Mouse (Mus musculus) embryonic facial prominence, embryonic 12.5 days (tissue): ENCODE measurements around the gene Tomm5. TPM values are rescaled to one million over a fixed set of nuclear protein-coding genes. Genes with fewer than 3 reads are reported as not detected.
"Not testable (repeated sequence)": the region's sequence is repeated elsewhere in the genome, so short reads cannot be mapped to it uniquely, and the experiment has no call there.

Source experiments
- ATAC-seq: fragments of 200-750 bp; cut with Nextera tagmentation; 2 replicates; pipeline ENCODE4 v1.8.0; 2017; ENCODE audit not compliant: insufficient number of reproducible peaks, insufficient read depth, low FRiP score, low TSS enrichment
- H3K27ac ChIP-seq: fragments of 300-500 bp; sonication (generic); 2 replicates; pipeline ENCODE4 v1.5.1; 2016; ENCODE audit warnings: mild to moderate bottlenecking
- H3K27me3 ChIP-seq: fragments of 300-500 bp; sonication (generic); 2 replicates; pipeline ENCODE4 v1.6.1; 2016; ENCODE audit warnings: mild to moderate bottlenecking, moderate library complexity
- H3K36me3 ChIP-seq: fragments of 300-500 bp; sonication (generic); 2 replicates; pipeline ENCODE4 v1.6.1; 2016; ENCODE audit warnings: mild to moderate bottlenecking
- H3K4me1 ChIP-seq: fragments of 300-500 bp; sonication (generic); 2 replicates; pipeline ENCODE4 v1.6.1; 2016
- H3K4me2 ChIP-seq: fragments of 300-500 bp; sonication (generic); replicated peaks from 2 replicates; pipeline ENCODE4 v1.6.1; 2016; ENCODE audit warnings: mild to moderate bottlenecking, moderate library complexity
- H3K4me3 ChIP-seq: fragments of 300-500 bp; sonication (generic); 2 replicates; pipeline ENCODE4 v1.5.1; 2016; ENCODE audit warnings: mild to moderate bottlenecking
- H3K9ac ChIP-seq: fragments of 300-500 bp; sonication (generic); 2 replicates; pipeline ENCODE4 v1.6.1; 2016; ENCODE audit warnings: mild to moderate bottlenecking, moderate library complexity
- H3K9me3 ChIP-seq: fragments of 300-500 bp; sonication (generic); 2 replicates; pipeline ENCODE4 v1.6.1; 2016; ENCODE audit warnings: mild to moderate bottlenecking, moderate library complexity
- WGBS: fragments of 180-500 bp; shearing (Covaris S2); methylation state at CpG from one replicate; pipeline ENCODE4 v1.1.7; 2016; 5-methylcytosine and 5-hydroxymethylcytosine counted together
- polyA plus RNA-seq: library from polyadenylated mRNA; unstranded; fragments of >200 nt; fragmentation: Nextera tagmentation; extraction: Ambion mirVana; gene quantifications from 2 replicates; pipeline ENCODE4 v1.2.1, GENCODE M21; 2016

Tomm5 gene
- polyA plus RNA-seq, 1 experiment from 2014 or later = 195 TPM

DNA sequence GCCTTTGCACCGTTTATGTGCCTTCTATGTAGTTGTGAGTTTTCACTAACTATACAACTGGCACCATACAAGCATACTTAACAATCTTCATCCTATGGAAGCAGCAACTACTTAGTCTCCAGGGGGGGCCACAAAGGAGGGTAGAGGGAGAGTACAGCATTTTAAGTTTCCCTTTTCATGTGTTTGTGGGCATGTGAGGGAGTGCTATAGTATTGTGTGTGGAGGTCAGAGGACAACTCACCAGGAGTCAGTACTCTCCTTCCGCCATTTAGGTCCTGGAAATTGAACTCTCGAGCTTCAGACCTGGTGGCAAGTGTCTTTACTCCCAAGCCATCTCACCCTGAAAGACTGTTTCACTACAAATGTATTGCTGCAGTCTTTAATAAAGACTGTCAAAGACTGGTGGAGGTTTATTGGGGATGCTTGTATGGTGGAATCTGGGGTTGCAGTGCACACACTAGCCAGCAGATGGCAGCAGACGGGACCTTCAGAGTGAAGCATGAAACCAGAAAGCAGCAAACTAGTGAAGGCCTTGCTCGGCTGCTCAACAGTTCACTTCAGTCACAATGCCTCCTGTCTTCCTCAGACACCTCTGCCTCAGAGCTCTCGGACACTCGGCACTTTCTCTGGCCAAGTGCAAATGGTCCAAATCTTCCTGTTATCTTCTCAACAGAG, 10.6 kb downstream of the Tomm5 start:
- WGBS = 27% methylated on average over 7 of the region's 7 CpGs
- Histone ChIP-seq H3K4me1 (no peaks in the 10 kb centered on the region), H3K9ac (no peak overlapping the region), H3K27me3 (no peaks in the 10 kb centered on the region), H3K36me3 (peaks cover 3% of the 10 kb centered on the region; the same call in 1 of the 2 replicates), H3K4me3 (no peak overlapping the region), H3K27ac (no peak overlapping the region), H3K9me3 (no peaks in the 10 kb centered on the region), H3K4me2 (no peak overlapping the region)
- no peak for ATAC-seq

DNA sequence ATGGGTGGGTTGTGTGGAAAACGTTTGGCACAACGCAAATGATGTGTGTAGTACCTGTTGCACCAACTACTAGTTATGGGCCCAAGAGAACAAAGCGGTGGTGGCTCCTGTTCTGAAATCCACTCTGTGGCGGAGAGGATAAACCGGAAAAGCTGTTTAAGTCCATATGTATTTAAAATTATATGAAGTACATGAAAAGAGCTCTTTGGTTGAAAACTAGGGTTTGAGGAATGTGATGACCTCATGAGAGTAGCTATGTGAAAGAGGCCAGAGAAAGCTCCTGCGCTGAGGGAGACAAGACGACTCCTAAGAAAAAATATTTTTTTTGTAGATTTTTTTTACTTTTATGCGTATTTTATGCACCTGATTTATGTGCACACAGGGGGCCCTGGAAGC, 23.0 kb downstream of the Tomm5 start:
- H3K4me1 ChIP-seq = peaks cover 16% of the 10 kb centered on the region
- no peaks in the 10 kb centered on the region for H3K36me3 ChIP-seq
- no peaks in the 10 kb centered on the region for H3K27me3 ChIP-seq
- WGBS = 45% methylated on average over 8 of the region's 8 CpGs
- ATAC-seq = no peak
- no peak overlapping the region; the same call in 1 of the 2 replicates for H3K9ac ChIP-seq
- H3K4me2 ChIP-seq = peak overlapping the region; percentile 57
- peak overlapping the region; percentile 87 for H3K4me3 ChIP-seq
- peak overlapping the region; percentile 61; the same call in 1 of the 2 replicates for H3K27ac ChIP-seq
- no peaks in the 10 kb centered on the region for H3K9me3 ChIP-seq

DNA sequence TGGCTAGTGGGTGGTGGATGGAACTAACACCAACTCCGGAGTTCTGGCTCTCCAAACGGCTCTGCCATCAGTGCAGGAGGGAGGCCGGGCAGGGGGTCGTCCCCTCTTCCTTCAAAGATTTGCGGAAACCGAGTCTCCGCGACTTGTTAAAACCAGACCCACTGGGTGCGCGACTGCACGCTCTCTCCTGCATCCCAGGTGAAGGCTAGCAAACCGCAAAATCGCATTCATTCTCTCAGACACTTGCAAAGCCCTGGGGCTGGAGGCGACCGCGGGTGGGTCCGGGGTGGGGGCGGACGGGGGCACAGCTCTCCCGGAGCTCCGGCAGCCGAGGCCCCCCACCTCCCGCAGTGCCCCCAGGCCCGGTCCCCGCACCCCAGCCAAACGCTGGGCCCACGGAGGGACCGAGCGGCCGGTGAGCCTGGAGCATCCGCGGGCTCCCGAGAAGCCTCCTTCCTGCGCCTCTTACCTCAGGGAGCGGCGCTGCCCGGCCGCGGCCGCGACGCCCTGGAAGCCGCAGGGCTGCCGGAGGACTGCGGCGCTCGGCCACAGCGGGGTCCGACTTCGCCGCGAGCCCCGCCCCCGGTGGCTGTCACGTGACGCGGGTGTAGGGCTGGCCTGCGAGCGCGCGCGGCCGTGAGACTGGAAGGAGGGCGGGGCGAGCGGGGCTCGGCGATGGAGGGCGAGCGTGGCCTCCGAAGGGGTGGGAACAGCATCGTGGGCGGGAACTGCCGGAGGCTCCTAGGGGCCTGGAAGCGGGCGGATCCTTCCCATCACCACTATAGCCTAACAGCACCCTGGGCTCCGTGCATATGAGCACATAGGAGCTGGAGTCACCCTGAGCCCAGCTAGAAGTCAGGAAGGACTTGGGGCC, 23.7 kb downstream of the Tomm5 start, which contains the start of gene Fbxo10:
Gene Fbxo10 (minus strand): TSS at position 584 of the 874 bp plus-strand sequence.
- Histone ChIP-seq H3K9ac (peak within 1 kb of the TSS; percentile 91), H3K9me3 (no peaks in the 10 kb centered on the region), H3K27me3 (no peaks in the 10 kb centered on the region), H3K36me3 (no peaks in the 10 kb centered on the region), H3K27ac (peak within 1 kb of the TSS; percentile 81), H3K4me2 (peak within 1 kb of the TSS; percentile 57), H3K4me1 (peaks cover 16% of the 10 kb centered on the region), H3K4me3 (peak within 1 kb of the TSS; percentile 87)
- ATAC-seq = peak; percentile 95
- WGBS = under 1% methylated on average over 77 of the region's 77 CpGs

DNA sequence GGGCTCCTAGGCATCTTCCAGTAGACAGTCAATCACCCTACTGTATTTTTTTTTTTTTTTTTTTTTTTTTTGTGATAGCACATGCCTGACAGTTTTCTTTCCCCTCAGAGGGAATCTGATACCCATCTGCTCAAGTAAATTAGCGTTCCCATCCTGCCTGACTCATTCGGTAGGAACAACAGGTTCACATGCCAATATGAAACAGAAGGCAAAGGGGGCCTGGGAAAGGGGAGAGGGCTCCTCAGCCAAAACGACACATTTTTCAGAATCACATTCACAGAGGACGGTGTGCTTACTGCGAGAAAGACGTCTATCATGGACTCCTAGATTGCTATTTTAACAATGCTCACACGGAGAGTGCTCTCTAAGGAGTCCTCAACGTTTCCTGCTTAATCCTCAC, 24.4 kb downstream of the Tomm5 start:
- WGBS = 2% methylated on average over 8 of the region's 8 CpGs
- H3K4me1 ChIP-seq = peaks cover 16% of the 10 kb centered on the region
- peaks cover 5% of the 10 kb centered on the region; the same call in 1 of the 2 replicates for H3K36me3 ChIP-seq
- H3K4me3 ChIP-seq = peak overlapping the region; percentile 87
- peak overlapping the region; percentile 91; the same call in 1 of the 2 replicates for H3K9ac ChIP-seq
- no peak for ATAC-seq
- peak overlapping the region; percentile 57 for H3K4me2 ChIP-seq
- no peaks in the 10 kb centered on the region for H3K27me3 ChIP-seq
- H3K27ac ChIP-seq = no peak overlapping the region
- no peaks in the 10 kb centered on the region for H3K9me3 ChIP-seq

DNA sequence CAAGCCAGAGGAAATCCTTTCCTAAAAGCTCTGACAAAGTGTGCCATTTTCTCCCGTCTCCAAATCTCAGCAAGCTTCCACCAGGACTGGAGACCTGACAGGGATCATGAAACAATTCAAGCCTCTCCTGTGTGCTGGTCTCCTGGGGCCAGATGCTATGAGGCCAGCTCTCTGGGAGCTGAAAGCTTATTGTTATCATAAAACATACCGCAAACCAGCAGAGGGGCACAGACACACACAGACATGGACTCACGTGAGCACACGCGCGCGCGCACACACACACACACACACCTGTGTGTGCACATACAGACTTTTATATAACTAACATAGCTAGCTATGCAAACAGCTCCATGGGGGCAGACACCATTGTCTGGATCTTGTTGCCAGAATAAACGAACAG, 25.0 kb downstream of the Tomm5 start:
- 80% methylated on average over 9 of the region's 9 CpGs for WGBS
- no peaks in the 10 kb centered on the region for H3K9me3 ChIP-seq
- peaks cover 16% of the 10 kb centered on the region for H3K4me1 ChIP-seq
- no peaks in the 10 kb centered on the region for H3K27me3 ChIP-seq
- peaks cover 5% of the 10 kb centered on the region; the same call in 1 of the 2 replicates for H3K36me3 ChIP-seq
- H3K27ac ChIP-seq = 0 out of 2 replicates have a peak overlapping the region, but pooled peaks have one; percentile 13
- ATAC-seq = no peak
- H3K9ac ChIP-seq = no peak overlapping the region
- peak overlapping the region; percentile 57 for H3K4me2 ChIP-seq
- H3K4me3 ChIP-seq = peak overlapping the region; percentile 87

DNA sequence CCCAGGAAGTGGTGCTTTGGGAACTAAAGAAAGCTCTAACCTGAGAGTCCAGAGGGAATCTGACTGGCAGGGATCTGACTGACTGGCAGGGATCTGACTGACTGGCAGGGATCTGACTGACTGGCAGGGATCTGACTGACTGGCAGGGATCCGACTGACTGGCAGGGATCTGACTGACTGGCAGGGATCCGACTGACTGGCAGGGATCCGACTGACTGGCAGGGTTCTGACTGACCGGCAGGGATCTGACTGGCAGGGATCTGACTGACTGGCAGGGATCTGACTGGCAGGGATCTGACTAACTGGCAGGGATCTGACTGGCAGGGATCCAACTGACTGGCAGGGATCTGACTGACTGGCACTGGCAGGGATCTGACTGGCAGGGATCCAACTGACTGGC, 26.9 kb downstream of the Tomm5 start:
- H3K4me2 ChIP-seq, H3K36me3 ChIP-seq, H3K27ac ChIP-seq, H3K9ac ChIP-seq, H3K4me3 ChIP-seq, H3K27me3 ChIP-seq, ATAC-seq, H3K9me3 ChIP-seq: not testable (repeated sequence)
- 92% methylated on average over 4 of the region's 4 CpGs for WGBS
- peaks cover 16% of the 10 kb centered on the region for H3K4me1 ChIP-seq

DNA sequence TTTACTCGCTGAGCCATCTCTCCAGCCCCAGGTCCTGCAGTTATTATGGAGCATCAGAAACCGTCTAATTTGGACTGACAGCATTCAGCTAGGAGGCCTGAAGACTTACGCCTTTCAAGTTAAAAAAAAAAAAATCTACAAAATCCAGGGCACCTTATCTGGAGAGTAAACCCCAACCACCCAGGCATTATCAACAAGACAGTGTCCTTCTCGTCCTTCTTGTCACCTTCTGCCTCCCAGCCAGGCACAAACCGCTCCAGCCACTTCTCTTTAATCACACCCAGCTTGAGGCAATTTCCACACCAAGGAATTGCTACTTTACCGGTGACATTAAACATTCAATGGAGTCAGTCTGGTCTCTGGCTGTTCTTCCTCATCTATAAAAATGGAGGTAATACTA, 34.4 kb downstream of the Tomm5 start:
- Histone ChIP-seq H3K9me3 (no peaks in the 10 kb centered on the region), H3K27me3 (no peaks in the 10 kb centered on the region), H3K4me2 (no peak overlapping the region), H3K27ac (no peak overlapping the region), H3K4me1 (0 out of 2 replicates have a peak, but pooled peaks cover 9% of the 10 kb centered on the region), H3K36me3 (peaks cover 1% of the 10 kb centered on the region; the same call in 1 of the 2 replicates), H3K9ac (no peak overlapping the region), H3K4me3 (no peak overlapping the region)
- 76% methylated on average over 6 of the region's 6 CpGs for WGBS
- ATAC-seq = no peak

DNA sequence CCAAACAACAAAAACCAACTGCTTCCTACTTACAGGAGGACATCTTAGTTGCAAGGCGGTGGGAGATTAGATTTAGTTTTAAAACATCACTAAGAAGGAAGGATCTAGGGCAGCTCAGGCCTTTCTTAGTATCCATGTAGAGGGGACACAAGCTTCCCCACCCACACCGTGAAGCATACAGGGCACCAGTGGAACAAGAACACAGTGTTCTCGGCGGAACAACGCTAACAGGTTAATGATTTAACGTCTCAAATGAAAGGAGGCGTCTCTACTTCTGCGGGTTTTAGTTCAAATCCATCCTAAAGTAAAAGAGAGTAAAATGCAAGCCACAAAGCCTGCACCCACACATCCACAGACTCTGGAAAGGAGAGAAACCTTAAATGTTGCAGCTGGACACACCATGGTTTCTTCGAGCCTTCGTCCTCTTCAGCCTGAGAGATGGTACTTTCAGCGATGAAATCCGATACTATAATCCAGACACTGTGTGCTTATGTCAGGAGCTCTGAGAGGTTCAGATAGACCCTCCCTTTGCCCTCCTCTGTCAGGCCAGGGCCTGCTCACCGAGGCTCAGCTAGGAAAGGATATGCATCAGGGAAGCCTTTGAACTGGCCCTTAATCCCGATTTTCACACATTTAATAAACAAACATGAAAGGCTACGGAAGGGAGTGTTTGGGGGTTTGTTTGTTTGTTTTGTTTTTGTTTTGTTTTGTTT, 35.5 kb downstream of the Tomm5 start:
- 66% methylated on average over 15 of the region's 15 CpGs for WGBS
- 0 out of 2 replicates have a peak, but pooled peaks cover 9% of the 10 kb centered on the region for H3K4me1 ChIP-seq
- no peaks in the 10 kb centered on the region for H3K27me3 ChIP-seq
- H3K9ac ChIP-seq = no peak overlapping the region
- no peak overlapping the region for H3K4me2 ChIP-seq
- no peak overlapping the region for H3K4me3 ChIP-seq
- no peak for ATAC-seq
- H3K27ac ChIP-seq = no peak overlapping the region
- no peaks in the 10 kb centered on the region for H3K36me3 ChIP-seq
- no peaks in the 10 kb centered on the region for H3K9me3 ChIP-seq

DNA sequence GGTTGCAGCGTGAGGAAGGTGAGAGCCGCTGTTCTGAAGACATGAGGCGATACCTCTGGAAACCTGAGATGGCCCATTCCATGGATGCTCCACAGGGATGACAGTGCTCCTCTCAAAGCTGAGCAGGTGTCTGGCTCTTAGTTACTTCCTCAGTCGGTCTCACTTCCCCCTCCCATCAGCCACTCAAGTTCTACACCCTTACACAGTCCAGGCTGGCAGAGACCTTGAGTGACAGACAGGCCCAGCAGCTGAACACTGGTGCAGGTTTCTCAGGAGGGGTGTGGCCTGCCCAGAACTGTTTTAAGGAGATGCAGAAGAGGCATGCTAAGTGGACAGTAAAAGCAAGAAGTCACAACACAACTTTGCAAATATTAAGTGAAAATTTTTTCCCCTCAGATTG, 40.2 kb downstream of the Tomm5 start:
- H3K27ac ChIP-seq = no peak overlapping the region
- H3K27me3 ChIP-seq = no peaks in the 10 kb centered on the region
- 0 out of 2 replicates have a peak, but pooled peaks have one; percentile 52 for ATAC-seq
- H3K4me3 ChIP-seq = no peak overlapping the region
- H3K4me1 ChIP-seq = peaks cover 13% of the 10 kb centered on the region; the same call in 1 of the 2 replicates
- WGBS = 77% methylated on average over 4 of the region's 4 CpGs
- H3K9ac ChIP-seq = no peak overlapping the region
- no peaks in the 10 kb centered on the region for H3K9me3 ChIP-seq
- no peaks in the 10 kb centered on the region for H3K36me3 ChIP-seq
- no peak overlapping the region for H3K4me2 ChIP-seq

DNA sequence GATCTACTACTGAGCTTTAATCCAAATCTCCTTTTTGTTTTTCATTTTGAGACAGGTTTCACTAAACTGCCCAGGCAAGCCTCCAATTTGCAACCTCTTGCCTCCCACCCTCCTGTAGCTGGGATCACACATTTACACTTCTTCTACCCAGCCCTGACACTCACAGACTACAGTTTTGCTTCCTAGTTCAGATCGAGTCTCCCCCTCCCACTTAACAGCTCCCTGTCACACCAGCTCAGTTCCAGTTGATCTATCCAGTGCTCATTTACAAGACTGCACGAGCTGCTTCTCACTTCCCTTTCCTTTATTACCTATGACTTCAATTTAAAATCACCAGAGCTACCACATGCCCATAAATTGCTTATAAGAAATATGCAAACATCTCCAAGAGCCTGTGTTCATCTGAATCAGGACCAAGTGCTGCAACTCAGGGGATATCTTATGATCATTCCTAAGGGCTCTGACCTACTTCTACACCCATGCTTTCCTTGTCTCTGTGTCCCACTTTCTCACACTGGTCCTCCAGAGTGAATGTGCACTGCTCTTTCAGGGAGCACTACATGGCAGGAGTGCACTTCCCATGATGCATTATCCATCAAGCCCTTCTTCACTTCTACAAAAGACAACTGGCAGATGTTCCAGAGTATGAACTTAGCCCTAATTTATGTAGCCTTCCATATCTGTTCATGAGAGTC, 41.7 kb downstream of the Tomm5 start:
- no peaks in the 10 kb centered on the region for H3K27me3 ChIP-seq
- H3K27ac ChIP-seq = no peak overlapping the region
- no peak overlapping the region for H3K4me3 ChIP-seq
- H3K4me1 ChIP-seq = peaks cover 13% of the 10 kb centered on the region; the same call in 1 of the 2 replicates
- 40% methylated on average over 2 of the region's 2 CpGs for WGBS
- no peak overlapping the region for H3K4me2 ChIP-seq
- no peak overlapping the region for H3K9ac ChIP-seq
- no peaks in the 10 kb centered on the region for H3K9me3 ChIP-seq
- no peak for ATAC-seq
- H3K36me3 ChIP-seq = peaks cover 11% of the 10 kb centered on the region; the same call in 1 of the 2 replicates

DNA sequence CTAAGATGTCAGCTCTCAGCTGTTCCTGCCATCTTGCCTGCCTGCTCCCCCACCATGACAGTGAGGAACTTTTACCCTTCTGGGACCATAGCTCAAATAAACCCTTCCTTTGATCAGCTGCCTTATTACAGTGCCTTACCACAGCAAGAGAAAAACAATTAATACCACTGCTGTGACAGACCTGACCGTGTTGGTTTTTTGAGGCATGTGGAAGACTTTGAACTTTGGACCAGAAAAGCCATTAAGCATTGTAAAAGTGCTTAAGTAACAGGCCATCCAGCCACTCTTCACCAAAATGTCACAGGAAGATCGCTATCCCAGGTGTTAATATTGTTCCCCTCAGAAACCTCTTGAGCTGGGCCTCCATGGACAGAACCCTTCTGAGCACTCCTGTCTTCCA, 43.3 kb downstream of the Tomm5 start:
- Histone ChIP-seq H3K36me3 (peaks cover 25% of the 10 kb centered on the region; the same call in 1 of the 2 replicates), H3K27ac (no peak overlapping the region), H3K4me2 (no peak overlapping the region), H3K9ac (no peak overlapping the region), H3K27me3 (no peaks in the 10 kb centered on the region), H3K4me3 (no peak overlapping the region), H3K9me3 (no peaks in the 10 kb centered on the region), H3K4me1 (peaks cover 13% of the 10 kb centered on the region; the same call in 1 of the 2 replicates)
- no peak for ATAC-seq
- 79% methylated on average over 2 of the region's 2 CpGs for WGBS
